ENCODE assay signal across 8 mouse cellular contexts in the genomic region with DNA sequence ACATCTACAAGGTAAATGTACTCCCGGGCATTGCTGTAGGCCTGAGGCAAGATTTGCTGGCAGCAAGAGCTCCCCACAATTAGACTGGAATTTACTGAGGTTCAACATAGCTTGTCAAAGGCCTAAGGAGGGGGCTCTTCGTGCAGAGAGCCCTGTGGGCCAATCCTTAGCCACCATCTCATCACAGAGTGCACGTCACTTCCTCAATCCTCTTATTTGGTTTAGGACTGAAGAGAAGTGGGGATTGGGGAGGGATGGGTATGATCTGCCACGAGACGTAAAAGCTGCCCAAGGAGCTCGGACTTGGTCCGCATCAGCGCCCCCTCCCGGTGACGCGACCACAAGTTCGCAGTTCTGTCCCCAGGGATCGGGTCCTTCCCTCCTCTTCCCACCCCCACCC. TPM values are rescaled to one million over a fixed set of nuclear protein-coding genes. Genes with fewer than 3 reads are reported as not detected.
DNase-seq lines count a peak whose midpoint lies in the region; ATAC-seq and TF ChIP-seq lines count a peak whose summit lies in the region.

No protein-coding gene starts in this region.

- peak overlapping the region; percentile 61 for H3K9ac ChIP-seq in hindbrain, postnatal 0 days (replicated peaks; ENCODE audit: low read length)

- H3K4me2 ChIP-seq in hindbrain, postnatal 0 days (ENCODE audit: low read depth, low read length) = peak overlapping the region; percentile 72

- TF ChIP-seq CTCF in hindbrain, postnatal 0 days (IDR thresholded peaks at IDR 0.05; ENCODE audit: low read depth) = peak; percentile 63

- peak overlapping the region; percentile 60 for H3K4me3 ChIP-seq in hindbrain, postnatal 0 days (ENCODE audit: low read length)

- no peaks in the 10 kb centered on the region for H3K36me3 ChIP-seq in hindbrain, postnatal 0 days (ENCODE audit: insufficient read depth, low read length)

- H3K9me3 ChIP-seq in hindbrain, postnatal 0 days (ENCODE audit: low read length) = peaks cover 3% of the 10 kb centered on the region; the same call in 1 of the 2 replicates

- 0 out of 2 replicates have a peak, but pooled peaks cover 6% of the 10 kb centered on the region for H3K4me1 ChIP-seq in hindbrain, postnatal 0 days (ENCODE audit: insufficient read depth, low read length)

- DNase-seq in adipocyte (ENCODE audit: low spot score) = peak; percentile 86
- DNase-seq in cerebellum, postnatal 4 days (ENCODE audit: low spot score in 2 of 2) = peak; percentile 68 to 79
- DNase-seq in frontal cortex, postnatal 36 days (ENCODE audit: low spot score in 2 of 2) = peak; percentile 79 to 86
- peak; percentile 93 for DNase-seq in hindbrain, postnatal 0 days (ENCODE audit: low spot score)
- DNase-seq in left cerebral cortex, adult 8-10 months (ENCODE audit: low spot score in 2 of 2) = peak; percentile 55 to 86
- peak; percentile 87 to 90 for DNase-seq in right cerebral cortex, postnatal 10 days (ENCODE audit: low spot score in 2 of 2)
- DNase-seq in urinary bladder, postnatal 4 days (ENCODE audit: low spot score in 2 of 2) = peak; percentile 70 to 84

- WGBS in hindbrain, postnatal 0 days = under 1% methylated on average over 13 of the region's 13 CpGs

- no peaks in the 10 kb centered on the region for H3K27me3 ChIP-seq in hindbrain, postnatal 0 days (ENCODE audit: insufficient read depth, low read length)

- H3K27ac ChIP-seq in hindbrain, postnatal 0 days = peak overlapping the region; percentile 93

- peak; percentile 93 for ATAC-seq in hindbrain, postnatal 0 days
- ATAC-seq in megakaryocyte, adult 5-6 weeks (ENCODE audit: poor library complexity, severe bottlenecking) = peak; percentile 80

RNA-seq across cellular contexts. Expression of a gene that starts 0.6 kb away (rescaled TPM):
- total RNA-seq in hindbrain, postnatal 0 days (2014; rRNA removed) = 99.1 and 101 TPM in 2 replicates
- 123 and 129 TPM in 2 replicates for polyA plus RNA-seq in hindbrain, postnatal 0 days (2015; fragmentation: Nextera tagmentation; extraction: Ambion mirVana)
- 100 to 1,000 TPM in 2 of 4 experiments, 10 to 100 TPM in 2; 92.1 to 104 (median 98.2) TPM for total RNA-seq in left cerebral cortex, adult 8-10 months (2022)
- total RNA-seq in megakaryocyte, adult 5-6 weeks (2015) = 61.8 and 66.0 TPM in 2 replicates
- total RNA-seq in megakaryocyte, adult 5-6 weeks (2017) = 59.2 and 62.0 TPM in 2 replicates

RNA-seq across cellular contexts. Expression of a gene that starts 23.8 kb away (rescaled TPM):
- 0.90 TPM in 1 of 2 replicates, not detected in the other for total RNA-seq in hindbrain, postnatal 0 days (2014; rRNA removed)
- polyA plus RNA-seq in hindbrain, postnatal 0 days (2015; fragmentation: Nextera tagmentation; extraction: Ambion mirVana) = 0.08 and 0.13 TPM in 2 replicates
- total RNA-seq in left cerebral cortex, adult 8-10 months (2022) = under 1 TPM in 2 of 4 experiments, not detected in 2; 0.14 to 0.15 TPM
- total RNA-seq in megakaryocyte, adult 5-6 weeks (2015) = not detected in 2 replicates
- total RNA-seq in megakaryocyte, adult 5-6 weeks (2017) = not detected in 2 replicates

RNA-seq across cellular contexts. Expression of a gene that starts 34.8 kb away (rescaled TPM):
- 42.5 and 55.6 TPM in 2 replicates for total RNA-seq in hindbrain, postnatal 0 days (2014; rRNA removed)
- polyA plus RNA-seq in hindbrain, postnatal 0 days (2015; fragmentation: Nextera tagmentation; extraction: Ambion mirVana) = 53.3 and 56.7 TPM in 2 replicates
- total RNA-seq in left cerebral cortex, adult 8-10 months (2022) = 10 to 100 TPM; 16.2 to 18.5 (median 17.1) TPM
- 5.1 and 6.9 TPM in 2 replicates for total RNA-seq in megakaryocyte, adult 5-6 weeks (2015)
- 5.8 and 6.1 TPM in 2 replicates for total RNA-seq in megakaryocyte, adult 5-6 weeks (2017)

Comparison
In these comparisons a context has a peak if more than half of its experiments do, and no peak if none do; other contexts are left out.
1. Peak in every context shown above with its lines: DNase-seq, ATAC-seq, H3K4me3 ChIP-seq and H3K27ac ChIP-seq.